Mouse (Mus musculus): ENCODE results near the gene Ms4a3.

The Ms4a3 gene

GRCm38 (mm10) chr19:11640732-11641131 is at the start of gene Ms4a3:
Gene Ms4a3 (minus strand): TSS chr19:11640851.
- CTCF ChIA-PET: no interaction called here

- CTCF ChIA-PET: no interaction called here
Measured at GRCm38 (mm10) chr19:11661562-11661961, 20.9 kb upstream of the Ms4a3 start.

GRCm38 (mm10) chr19:11660459-11660858 is 19.8 kb upstream of the Ms4a3 start, which contains the start of gene Oosp2:
Gene Oosp2 (minus strand): TSS chr19:11660559.
- CTCF ChIA-PET: no interaction called here

GRCm38 (mm10) chr19:11659142-11659541 is 18.5 kb upstream of the Ms4a3 start:
- CTCF ChIA-PET: no interaction called here

GRCm38 (mm10) chr19:11649564-11649963 is 8.9 kb upstream of the Ms4a3 start:
- CTCF ChIA-PET: no interaction called here

GRCm38 (mm10) chr19:11646166-11646565 is 5.5 kb upstream of the Ms4a3 start:
- CTCF ChIA-PET: interaction anchor here (0.7 kb wide), 1 partner anchor 31 kb away, joined by 3 read pairs; no protein-coding TSS in a partner anchor

GRCm38 (mm10) chr19:11639038-11639437 is 1.6 kb downstream of the Ms4a3 start:
- CTCF ChIA-PET: no interaction called here

GRCm38 (mm10) chr19:11635572-11635971 is 5.1 kb downstream of the Ms4a3 start:
- CTCF ChIA-PET: no interaction called here

- CTCF ChIA-PET: interaction anchor here (0.7 kb wide), 1 partner anchor 588 kb away, joined by 5 read pairs; no protein-coding TSS in a partner anchor
Measured at GRCm38 (mm10) chr19:11634330-11634729, 6.3 kb downstream of the Ms4a3 start.

GRCm38 (mm10) chr19:11633732-11634131 is 6.9 kb downstream of the Ms4a3 start:
- CTCF ChIA-PET: interaction anchor here (0.7 kb wide), 1 partner anchor 589 kb away, joined by 5 read pairs; no protein-coding TSS in a partner anchor

- CTCF ChIA-PET: no interaction called here
Measured at GRCm38 (mm10) chr19:11625231-11625630, 15.4 kb downstream of the Ms4a3 start.

- CTCF ChIA-PET: no interaction called here
Measured at GRCm38 (mm10) chr19:11624800-11625199, 15.9 kb downstream of the Ms4a3 start.

GRCm38 (mm10) chr19:11623551-11623950 is 17.1 kb downstream of the Ms4a3 start, which contains the start of gene Ms4a2:
Gene Ms4a2 (minus strand): TSS chr19:11623719.
- CTCF ChIA-PET: no interaction called here

- CTCF ChIA-PET: no interaction called here
Measured at GRCm38 (mm10) chr19:11617983-11618382, 22.7 kb downstream of the Ms4a3 start.

GRCm38 (mm10) chr19:11614805-11615204 is 25.8 kb downstream of the Ms4a3 start:
- CTCF ChIA-PET: interaction anchor here (0.6 kb wide), 1 partner anchor 436 kb away, joined by 3 read pairs; no protein-coding TSS in a partner anchor

GRCm38 (mm10) chr19:11613776-11614443 is 26.7 kb downstream of the Ms4a3 start:
- CTCF ChIA-PET: interaction anchor here (0.6 kb wide), 2 partner anchors 66 to 435 kb away, joined by 3 read pairs; no protein-coding TSS in a partner anchor

GRCm38 (mm10) chr19:11613084-11613483 is 27.6 kb downstream of the Ms4a3 start:
- CTCF ChIA-PET: interaction anchor here (0.6 to 0.7 kb wide), 3 partner anchors 202 to 1166 kb away, joined by 4 to 5 read pairs (median 5); no protein-coding TSS in a partner anchor

- CTCF ChIA-PET: interaction anchor here (0.6 to 0.7 kb wide), 2 partner anchors 287 to 1165 kb away, joined by 5 read pairs; no protein-coding TSS in a partner anchor
Measured at GRCm38 (mm10) chr19:11612293-11612692, 28.4 kb downstream of the Ms4a3 start.

GRCm38 (mm10) chr19:11611541-11611945 is 29.1 kb downstream of the Ms4a3 start:
- CTCF ChIA-PET: interaction anchor here (0.6 kb wide), 1 partner anchor 240 kb away, joined by 4 read pairs; no protein-coding TSS in a partner anchor

GRCm38 (mm10) chr19:11608172-11608571 is 32.5 kb downstream of the Ms4a3 start:
- CTCF ChIA-PET: interaction anchor here (1.0 kb wide), 1 partner anchor 169 kb away, joined by 3 read pairs; no protein-coding TSS in a partner anchor

GRCm38 (mm10) chr19:11604603-11605002 is 36.0 kb downstream of the Ms4a3 start, which contains the start of gene Ms4a6d:
Gene Ms4a6d (minus strand): TSS chr19:11604849.
- CTCF ChIA-PET: interaction anchor here (0.9 to 1.3 kb wide), 2 partner anchors 16 to 246 kb away, joined by 3 read pairs; no protein-coding TSS in a partner anchor

- CTCF ChIA-PET: interaction anchor here (0.7 to 0.9 kb wide), 3 partner anchors 159 to 1647 kb away, joined by 3 to 6 read pairs (median 5); no protein-coding TSS in a partner anchor
Measured at GRCm38 (mm10) chr19:11602026-11602425, 38.6 kb downstream of the Ms4a3 start.

GRCm38 (mm10) chr19:11601349-11601748 is 39.3 kb downstream of the Ms4a3 start:
- CTCF ChIA-PET: interaction anchor here (0.5 to 0.9 kb wide), 4 partner anchors 158 to 418 kb away, joined by 3 to 5 read pairs (median 3); no protein-coding TSS in a partner anchor

Measured in spleen, embryonic (tissue).